Mouse (Mus musculus) hindbrain, embryonic 10.5 days (tissue): Measurements from ENCODE around the gene Fkbp11. TPM values are rescaled to one million over a fixed set of nuclear protein-coding genes. Genes with fewer than 3 reads are reported as not detected.

Experiments used
- DNase-seq: peaks from one replicate; pipeline ENCODE4 v3.0.0-alpha.2; 2017; ENCODE audit warnings: low spot score
- H3K27ac ChIP-seq: fragments of 300-500 bp; sonication (generic); 2 replicates; pipeline ENCODE4 v1.5.1; 2016; ENCODE audit warnings: mild to moderate bottlenecking, moderate library complexity
- H3K27me3 ChIP-seq: fragments of 300-500 bp; sonication (generic); 2 replicates; pipeline ENCODE4 v1.6.1; 2016; ENCODE audit warnings: mild to moderate bottlenecking; ENCODE audit not compliant: poor library complexity, insufficient read depth, severe bottlenecking
- H3K36me3 ChIP-seq: fragments of 300-500 bp; sonication (generic); 2 replicates; pipeline ENCODE4 v1.6.1; 2016; ENCODE audit warnings: mild to moderate bottlenecking, moderate library complexity
- H3K4me1 ChIP-seq: fragments of 300-500 bp; sonication (generic); replicated peaks from 2 replicates; pipeline ENCODE4 v1.6.1; 2016; ENCODE audit warnings: mild to moderate bottlenecking
- H3K4me3 ChIP-seq: fragments of 300-500 bp; sonication (generic); 2 replicates; pipeline ENCODE4 v1.5.1; 2016; ENCODE audit warnings: mild to moderate bottlenecking, moderate library complexity
- H3K9me3 ChIP-seq: fragments of 300-500 bp; sonication (generic); 2 replicates; pipeline ENCODE4 v1.6.1; 2016; ENCODE audit warnings: mild to moderate bottlenecking, moderate library complexity
- WGBS: fragments of 180-500 bp; shearing (Covaris S2); methylation state at CpG from one replicate; pipeline ENCODE4 v1.1.7; 2016; 5-methylcytosine and 5-hydroxymethylcytosine counted together
- polyA plus RNA-seq: library from polyadenylated mRNA; unstranded; fragments of >200 nt; fragmentation: Nextera tagmentation; extraction: Ambion mirVana; gene quantifications from 2 replicates; pipeline ENCODE4 v1.2.1, GENCODE M21; 2016

The Fkbp11 gene
- polyA plus RNA-seq, 1 experiment from 2014 or later: 12.9 TPM

DNA sequence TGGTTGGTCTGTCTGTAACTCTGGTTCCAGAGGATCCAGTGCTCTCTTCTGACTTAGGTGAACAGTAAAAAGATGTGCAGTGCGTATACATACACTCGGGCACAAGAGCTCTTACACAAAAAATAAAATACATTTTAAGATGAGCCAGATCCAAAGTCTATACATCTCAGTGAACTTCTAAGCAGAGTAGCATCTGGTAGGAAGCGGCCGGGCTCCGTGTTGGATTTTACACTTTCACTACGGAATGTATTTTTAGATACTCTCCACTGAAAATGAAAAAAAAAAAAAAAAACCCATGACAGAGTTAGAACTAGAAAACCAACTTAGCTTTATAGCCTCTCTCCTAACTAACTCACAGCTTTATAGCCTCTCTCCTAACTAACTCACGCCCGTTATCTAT lies 47.3 kb downstream of the Fkbp11 start:
- no peak for DNase-seq
- Histone ChIP-seq H3K4me1 (peaks cover 27% of the 10 kb centered on the region), H3K4me3 (no peak overlapping the region), H3K36me3 (no peaks in the 10 kb centered on the region), H3K9me3 (no peaks in the 10 kb centered on the region), H3K27me3 (peaks cover 49% of the 10 kb centered on the region), H3K27ac (no peak overlapping the region)
- 90% methylated on average over 8 of the region's 8 CpGs for WGBS

DNA sequence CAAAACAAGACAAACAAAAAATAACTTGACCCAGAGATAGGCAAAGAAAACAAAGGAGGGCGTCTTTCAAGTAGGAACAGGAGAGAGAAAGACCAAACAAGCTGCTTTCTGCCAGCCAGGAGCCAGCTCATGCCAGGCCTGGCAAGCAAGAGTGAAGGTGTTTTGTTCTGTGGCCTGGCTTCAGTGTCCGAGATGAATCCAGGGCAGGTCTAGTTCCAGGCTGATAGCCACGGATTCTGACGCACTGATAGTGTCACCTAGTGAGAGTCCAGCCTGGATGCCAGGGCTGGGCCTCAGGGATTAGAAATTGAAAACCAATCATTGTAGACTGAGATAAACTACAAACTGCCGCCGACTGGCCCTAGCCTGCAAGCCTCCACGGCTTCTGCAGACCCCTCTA lies 50.0 kb downstream of the Fkbp11 start:
- Histone ChIP-seq H3K4me3 (no peak overlapping the region), H3K27me3 (peaks cover 66% of the 10 kb centered on the region), H3K9me3 (no peaks in the 10 kb centered on the region), H3K27ac (peak overlapping the region; percentile 80; the same call in 1 of the 2 replicates), H3K36me3 (no peaks in the 10 kb centered on the region), H3K4me1 (peaks cover 48% of the 10 kb centered on the region)
- DNase-seq: no peak
- WGBS: 72% methylated on average over 7 of the region's 7 CpGs

GRCm38 (mm10) chr15:98676940-98677728 lies 50.9 kb downstream of the Fkbp11 start, which contains the start of gene Rnd1:
TSS of gene Rnd1 (minus strand) at chr15:98677461.
- no peaks in the 10 kb centered on the region for H3K9me3 ChIP-seq
- peak within 1 kb of the TSS; percentile 80 for H3K27ac ChIP-seq
- under 1% methylated on average over 37 of the region's 37 CpGs for WGBS
- H3K27me3 ChIP-seq: peaks cover 68% of the 10 kb centered on the region
- H3K36me3 ChIP-seq: peaks cover 5% of the 10 kb centered on the region; the same call in 1 of the 2 replicates
- H3K4me3 ChIP-seq: peak within 1 kb of the TSS; percentile 64
- H3K4me1 ChIP-seq: peaks cover 48% of the 10 kb centered on the region
- DNase-seq: peak; percentile 85

- DNase-seq: peak; percentile 20
- Histone ChIP-seq H3K4me3 (peak overlapping the region; percentile 64), H3K4me1 (peaks cover 48% of the 10 kb centered on the region), H3K36me3 (peaks cover 5% of the 10 kb centered on the region; the same call in 1 of the 2 replicates), H3K9me3 (no peaks in the 10 kb centered on the region), H3K27me3 (peaks cover 68% of the 10 kb centered on the region), H3K27ac (peak overlapping the region; percentile 80)
- 5% methylated on average over 9 of the region's 9 CpGs for WGBS
Observed at GRCm38 (mm10) chr15:98676471-98676870, 51.5 kb downstream of the Fkbp11 start.

- H3K27me3 ChIP-seq: peaks cover 65% of the 10 kb centered on the region
- H3K4me3 ChIP-seq: peak overlapping the region; percentile 64
- H3K9me3 ChIP-seq: no peaks in the 10 kb centered on the region
- 8% methylated on average over 14 of the region's 14 CpGs for WGBS
- peaks cover 6% of the 10 kb centered on the region for H3K36me3 ChIP-seq
- peak overlapping the region; percentile 80 for H3K27ac ChIP-seq
- H3K4me1 ChIP-seq: peaks cover 48% of the 10 kb centered on the region
- peak; percentile 27 for DNase-seq
Observed at GRCm38 (mm10) chr15:98675634-98676250, 52.3 kb downstream of the Fkbp11 start.

DNA sequence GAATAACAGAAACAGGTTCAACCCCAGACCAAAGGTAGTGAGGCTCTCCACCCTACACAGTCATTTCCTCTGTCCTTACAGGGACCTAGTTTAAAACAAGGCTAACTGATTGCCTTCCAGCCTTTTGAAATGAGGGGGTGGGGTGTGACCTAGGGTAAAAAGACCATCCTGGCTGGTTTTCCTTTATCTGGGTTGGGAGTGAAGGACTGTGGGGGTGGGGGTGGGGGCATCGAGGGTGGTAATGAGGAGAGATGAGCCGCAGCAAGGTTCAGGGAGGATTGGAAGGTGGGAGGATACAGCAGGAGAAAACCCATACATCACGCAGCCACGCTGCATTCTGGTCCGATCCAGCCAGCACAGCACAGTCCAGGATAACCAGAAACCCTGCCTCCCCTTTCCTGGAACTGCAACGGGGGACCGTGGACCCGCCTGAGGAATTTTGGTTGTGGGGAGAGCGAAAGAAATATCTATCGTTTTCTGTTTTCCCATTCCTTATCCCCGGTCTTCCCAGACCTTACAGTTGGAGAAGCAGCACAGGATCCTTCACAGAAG lies 52.9 kb downstream of the Fkbp11 start:
- Histone ChIP-seq H3K9me3 (no peaks in the 10 kb centered on the region), H3K4me3 (peak overlapping the region; percentile 64), H3K27me3 (peaks cover 65% of the 10 kb centered on the region), H3K4me1 (peaks cover 48% of the 10 kb centered on the region), H3K27ac (peak overlapping the region; percentile 80), H3K36me3 (peaks cover 13% of the 10 kb centered on the region)
- DNase-seq: peak; percentile 18
- WGBS: 28% methylated on average over 11 of the region's 11 CpGs

Other genes starting within 250 kb of the Fkbp11 start
- gene Lalba, start 245.5 kb downstream of the Fkbp11 start, polyA plus RNA-seq: 0.22 and 0.48 TPM in 2 replicates
- not detected in 2 replicates for gene Olfr279, start 235.8 kb downstream of the Fkbp11 start, polyA plus RNA-seq
- gene Kansl2, start 193.9 kb downstream of the Fkbp11 start, polyA plus RNA-seq: 134 and 151 TPM in 2 replicates
- 53.7 and 57.6 TPM in 2 replicates for gene Ccnt1, start 157.3 kb downstream of the Fkbp11 start, polyA plus RNA-seq
- not detected in 2 replicates for gene 4930415O20Rik, start 157.2 kb downstream of the Fkbp11 start, polyA plus RNA-seq
- 11.6 and 12.0 TPM in 2 replicates for gene Adcy6, start 118.1 kb downstream of the Fkbp11 start, polyA plus RNA-seq
- 38.8 and 58.6 TPM in 2 replicates for gene Cacnb3, start 97.4 kb downstream of the Fkbp11 start, polyA plus RNA-seq
- gene Ddx23, start 65.3 kb downstream of the Fkbp11 start, polyA plus RNA-seq: 22.8 and 23.8 TPM in 2 replicates
- 3.7 and 5.8 TPM in 2 replicates for gene Rnd1, start 50.7 kb downstream of the Fkbp11 start, polyA plus RNA-seq
- 1.7 and 3.1 TPM in 2 replicates for gene Ccdc65, start 20.0 kb downstream of the Fkbp11 start, polyA plus RNA-seq
- gene Arf3, start 35.0 kb upstream of the Fkbp11 start, polyA plus RNA-seq: 42.6 and 45.1 TPM in 2 replicates
- gene Wnt10b, start 50.0 kb upstream of the Fkbp11 start, polyA plus RNA-seq: 0.21 and 0.44 TPM in 2 replicates
- 13.7 and 13.8 TPM in 2 replicates for gene Wnt1, start 61.7 kb upstream of the Fkbp11 start, polyA plus RNA-seq
- 0.21 and 0.56 TPM in 2 replicates for gene Ddn, start 81.3 kb upstream of the Fkbp11 start, polyA plus RNA-seq
- gene Prkag1, start 103.3 kb upstream of the Fkbp11 start, polyA plus RNA-seq: 88.7 and 89.0 TPM in 2 replicates
- 10.2 and 11.2 TPM in 2 replicates for gene Kmt2d, start 143.0 kb upstream of the Fkbp11 start, polyA plus RNA-seq
- gene Rhebl1, start 166.3 kb upstream of the Fkbp11 start, polyA plus RNA-seq: 21.0 and 25.7 TPM in 2 replicates
- gene Dhh, start 170.3 kb upstream of the Fkbp11 start, polyA plus RNA-seq: 0.42 and 0.46 TPM in 2 replicates
- gene Lmbr1l, start 190.0 kb upstream of the Fkbp11 start, polyA plus RNA-seq: 22.3 and 25.5 TPM in 2 replicates
- gene Tuba1b, start 206.4 kb upstream of the Fkbp11 start, polyA plus RNA-seq: 2,254 and 2,463 TPM in 2 replicates
- gene Gm49450, start 225.4 kb upstream of the Fkbp11 start, polyA plus RNA-seq: not detected in 2 replicates
- 4,838 and 8,764 TPM in 2 replicates for gene Tuba1a, start 225.5 kb upstream of the Fkbp11 start, polyA plus RNA-seq